Mouse (Mus musculus) bone marrow, adult 2 months (tissue): ENCODE results near the gene Acyp1. TPM values are rescaled to one million over a fixed set of nuclear protein-coding genes. Genes with fewer than 3 reads are reported as not detected.
"Not testable (repeated sequence)": the region's sequence is repeated elsewhere in the genome, so short reads cannot be mapped to it uniquely, and the experiment has no call there.

Experiments used
- H3K27ac ChIP-seq: fragments of 200-500 bp; 2 replicates; pipeline ENCODE4 v1.5.1; 2012; ENCODE audit warnings: low read depth, mild to moderate bottlenecking, control low read depth, inconsistent platforms, low read length; ENCODE audit not compliant: control insufficient read depth, poor library complexity, insufficient read depth
- H3K4me1 ChIP-seq: fragments of 200-500 bp; 2 replicates; pipeline ENCODE4 v1.6.1; 2011; ENCODE audit warnings: low read length; ENCODE audit not compliant: control insufficient read depth, insufficient read depth
- H3K4me3 ChIP-seq: fragments of 200-500 bp; replicated peaks from 2 replicates; pipeline ENCODE3; 2011; ENCODE audit warnings: mild to moderate bottlenecking, low read depth, low read length, control low read depth; ENCODE audit not compliant: control insufficient read depth
- CTCF ChIP-seq: fragments of 200-500 bp; IDR thresholded peaks from 2 replicates; pipeline ENCODE4 v1.5.1; 2011; ENCODE audit warnings: low read length, control low read depth; ENCODE audit not compliant: control insufficient read depth, insufficient read depth
- POLR2A ChIP-seq: fragments of 200-500 bp; IDR thresholded peaks from 2 replicates; pipeline ENCODE4 v1.6.1; 2011; ENCODE audit warnings: low read depth, mild to moderate bottlenecking, control low read depth, low read length, borderline replicate concordance; ENCODE audit not compliant: control insufficient read depth
- WGBS: fragments of 180-500 bp; shearing (Covaris S2); methylation state at CpG from one replicate; pipeline ENCODE4 v1.1.7; 2018; 5-methylcytosine and 5-hydroxymethylcytosine counted together
- polyA plus RNA-seq: library from polyadenylated mRNA; stranded (reverse); fragments of >200 nt; gene quantifications from 2 replicates; pipeline ENCODE4 v1.2.4, GENCODE M21; 2011; ENCODE audit warnings: low replicate concordance; ENCODE audit not compliant: missing spikeins, insufficient read depth, insufficient read length

The Acyp1 gene
- polyA plus RNA-seq, 1 experiment = 8.1 TPM

GRCm38 (mm10) chr12:85289157-85290000 lies 1.1 kb upstream of the Acyp1 start:
- no peak overlapping the region for H3K4me3 ChIP-seq
- WGBS = 76% methylated on average over 24 of the region's 24 CpGs
- no peaks in the 10 kb centered on the region for H3K4me1 ChIP-seq
- no peak overlapping the region for H3K27ac ChIP-seq
- TF ChIP-seq CTCF = no peak
- no peak for TF ChIP-seq POLR2A

- Histone ChIP-seq H3K27ac (no peak within 1 kb of the TSS), H3K4me1 (no peaks in the 10 kb centered on the region), H3K4me3 (peak within 1 kb of the TSS; percentile 55)
- TF ChIP-seq CTCF = no peak
- TF ChIP-seq POLR2A = no peak
- 11% methylated on average over 31 of the region's 31 CpGs for WGBS
Measured at GRCm38 (mm10) chr12:85288486-85289156, 383 bp upstream of the Acyp1 start, which contains the start of gene Zc2hc1c. Zc2hc1c (plus strand) TSS chr12:85288591.

GRCm38 (mm10) chr12:85286941-85287340 lies 1.3 kb downstream of the Acyp1 start:
- H3K27ac ChIP-seq = no peak overlapping the region
- WGBS = 25% methylated on average over 4 of the region's 5 CpGs
- no peak overlapping the region for H3K4me3 ChIP-seq
- no peaks in the 10 kb centered on the region for H3K4me1 ChIP-seq
- TF ChIP-seq CTCF = peak; percentile 34; the same call in 1 of the 2 replicates
- no peak for TF ChIP-seq POLR2A

- H3K4me1 ChIP-seq = no peaks in the 10 kb centered on the region
- 86% methylated on average over 4 of the region's 4 CpGs for WGBS
- TF ChIP-seq POLR2A (no peak), CTCF (no peak)
- H3K27ac ChIP-seq = no peak overlapping the region
- H3K4me3 ChIP-seq = no peak overlapping the region
Measured at GRCm38 (mm10) chr12:85284996-85285395, 3.2 kb downstream of the Acyp1 start.

- WGBS = 16% methylated on average over 8 of the region's 8 CpGs
- no peak overlapping the region for H3K4me3 ChIP-seq
- TF ChIP-seq CTCF = no peak
- no peak for TF ChIP-seq POLR2A
- H3K27ac ChIP-seq = no peak overlapping the region
- H3K4me1 ChIP-seq = no peaks in the 10 kb centered on the region; the same call in 1 of the 2 replicates
Measured at GRCm38 (mm10) chr12:85284331-85284730, 3.9 kb downstream of the Acyp1 start.

- not testable (repeated sequence) for H3K4me3 ChIP-seq, H3K27ac ChIP-seq, H3K4me1 ChIP-seq
- WGBS = 89% methylated on average over 2 of the region's 4 CpGs
Measured at GRCm38 (mm10) chr12:85281756-85282155, 6.5 kb downstream of the Acyp1 start.

- TF ChIP-seq CTCF = no peak
- TF ChIP-seq POLR2A = no peak
- Histone ChIP-seq H3K4me1 (no peaks in the 10 kb centered on the region; the same call in 1 of the 2 replicates), H3K4me3 (no peak overlapping the region), H3K27ac (no peak overlapping the region)
- WGBS = 42% methylated on average over 12 of the region's 12 CpGs
Measured at GRCm38 (mm10) chr12:85280845-85281651, 7.2 kb downstream of the Acyp1 start.
